Mouse (Mus musculus) lung, postnatal 0 days (tissue): ENCODE data around the gene D930007J09Rik.

Source experiments
- CTCF ChIP-seq: IDR thresholded peaks from 2 replicates; pipeline ENCODE4 v1.5.1; 2016; ENCODE audit warnings: antibody characterized with exemption, mild to moderate bottlenecking
- EP300 ChIP-seq: IDR thresholded peaks from 2 replicates; pipeline ENCODE4 v1.6.1; 2016; ENCODE audit warnings: antibody characterized with exemption, mild to moderate bottlenecking, control low read depth

DNA sequence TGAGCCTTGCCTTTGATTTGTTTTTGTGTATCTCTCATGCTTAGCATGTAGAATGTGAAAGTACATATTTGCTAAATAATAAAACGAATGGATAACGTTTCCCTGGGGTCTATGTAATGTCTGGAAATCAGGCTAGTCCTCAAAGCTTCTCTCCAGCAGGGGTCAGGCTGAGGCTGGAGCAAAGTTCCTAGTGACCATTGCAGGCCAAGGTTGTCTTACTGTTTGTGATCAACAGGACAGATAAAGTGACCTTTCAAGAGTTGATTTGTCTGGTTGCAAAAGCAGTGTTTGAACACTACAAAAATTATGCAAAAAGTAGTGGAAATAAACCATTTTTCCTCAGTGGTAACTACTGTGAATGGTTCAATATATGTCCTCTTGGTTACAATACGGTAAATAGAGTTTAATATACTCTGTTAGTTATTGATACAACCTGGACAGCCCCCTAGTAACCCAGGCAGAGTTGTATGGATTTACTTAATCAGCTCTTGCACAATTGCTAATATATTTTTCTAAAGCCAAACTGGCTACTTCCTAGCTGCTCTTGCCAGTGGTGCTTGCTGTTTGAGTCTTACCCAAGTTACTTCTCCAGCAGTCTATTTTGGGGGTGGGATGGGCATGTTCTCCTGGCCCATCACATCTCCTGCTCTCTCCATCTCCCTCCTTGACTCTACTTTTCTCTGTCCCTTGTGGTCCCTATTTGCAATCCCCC lies 24.6 kb upstream of the D930007J09Rik start:
- TF ChIP-seq CTCF (peak; percentile 46), EP300 (no peak)
